Mouse (Mus musculus) mesoderm, embryonic 11.5 days (tissue): ENCODE data around the gene Slbp.

Experiments
- DNase-seq: peaks from one replicate; pipeline ENCODE4 v3.0.0-alpha.2; 2012; ENCODE audit warnings: low read depth, low spot score

Gene Slbp

GRCm38 (mm10) chr5:33651921-33652782 is at the start of gene Slbp:
Slbp (minus strand) TSS chr5:33652574.
- peak; percentile 97 for DNase-seq

GRCm38 (mm10) chr5:33701832-33702231 is 49.5 kb upstream of the Slbp start:
- no peak for DNase-seq

DNA sequence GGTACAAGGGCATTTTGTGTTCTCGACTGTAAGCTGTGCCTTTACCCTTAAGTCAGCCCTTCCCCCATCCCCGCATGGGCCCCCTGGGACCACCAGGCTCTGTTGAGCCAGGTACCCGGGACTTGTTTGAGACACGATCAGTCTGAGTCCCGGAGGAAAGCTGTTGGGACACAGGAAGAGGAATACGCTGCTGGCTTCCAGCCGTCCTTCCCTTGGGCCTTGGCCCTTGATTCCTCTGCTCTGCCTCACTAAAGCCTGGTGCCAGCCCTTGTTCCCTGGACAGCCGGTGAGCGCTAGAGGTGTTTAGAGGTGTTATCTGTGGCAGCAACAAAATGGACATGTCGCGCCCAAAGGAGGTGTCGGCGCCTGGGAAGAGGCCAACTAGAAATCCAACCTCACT is 47.6 kb upstream of the Slbp start:
- no peak for DNase-seq

- no peak for DNase-seq
These were observed 46.3 kb upstream of the Slbp start for GRCm38 (mm10) chr5:33698669-33699068.

DNA sequence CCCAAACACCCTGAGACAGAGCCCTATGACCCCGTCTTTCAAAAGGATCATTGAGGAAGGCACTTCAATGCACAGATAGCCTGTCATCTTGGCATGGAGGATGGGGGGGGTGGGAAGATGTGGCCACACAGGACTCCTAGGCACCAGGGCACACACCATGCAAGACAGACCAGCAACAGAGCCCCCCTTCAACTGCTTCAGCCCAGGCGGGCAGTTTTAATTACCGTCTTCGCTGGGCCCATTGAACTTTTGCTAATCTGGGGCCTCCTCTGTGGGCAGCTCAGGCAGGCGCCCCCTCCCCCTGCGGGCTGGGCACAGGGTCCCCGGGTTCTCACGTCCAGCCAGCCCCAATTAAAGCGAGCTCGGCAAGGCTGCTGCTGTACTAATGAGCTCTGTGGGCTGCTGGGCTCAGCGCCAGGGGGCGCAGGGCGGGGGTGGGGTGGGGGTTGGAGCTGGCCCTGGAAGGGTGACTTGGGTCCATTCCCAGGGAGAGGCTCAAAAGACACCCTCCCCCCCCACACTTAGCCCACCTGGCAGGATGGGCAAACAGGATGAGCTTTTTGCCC is 45.7 kb upstream of the Slbp start:
- no peak for DNase-seq

- no peak for DNase-seq
These were observed 45.2 kb upstream of the Slbp start for GRCm38 (mm10) chr5:33697534-33697933.

DNA sequence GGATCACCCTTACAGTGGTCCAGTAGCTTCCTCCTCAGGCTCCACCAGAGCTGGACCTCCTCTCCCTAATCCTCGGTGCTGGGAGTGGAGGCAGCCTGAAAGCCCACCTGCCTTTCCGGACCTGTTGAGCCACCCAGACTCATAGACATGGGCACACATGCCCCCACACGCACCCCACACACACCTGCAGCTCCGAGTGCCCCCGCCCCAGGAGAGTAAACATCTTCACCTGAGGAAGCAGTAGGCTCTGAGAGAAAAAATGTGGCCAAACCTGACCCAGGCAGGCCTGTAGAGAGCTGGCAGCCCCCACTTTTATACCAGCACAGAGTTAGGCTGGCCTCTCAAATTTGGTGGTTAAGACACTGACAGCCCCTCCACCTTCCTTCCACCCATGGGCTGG is 44.1 kb upstream of the Slbp start:
- DNase-seq: no peak

DNA sequence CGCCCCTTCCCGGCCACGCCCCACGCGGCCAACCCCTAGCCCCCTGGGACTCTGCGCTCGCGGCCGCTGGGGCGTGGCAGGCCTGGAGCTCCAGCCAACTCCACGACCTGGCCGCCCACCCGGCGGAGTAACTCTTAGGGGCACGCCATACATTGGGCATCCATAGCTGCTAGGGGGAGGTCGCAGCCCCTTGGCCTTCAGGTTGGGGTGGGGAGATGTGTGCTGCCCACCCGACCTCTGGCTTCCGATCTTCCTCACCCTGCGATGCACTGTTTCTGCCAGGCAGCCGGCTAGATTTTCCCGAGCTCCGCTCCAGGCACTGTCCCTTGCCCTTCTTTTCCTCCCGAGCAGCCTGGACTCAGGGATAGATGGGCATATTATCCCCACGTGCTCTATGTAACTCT is 43.3 kb upstream of the Slbp start:
- DNase-seq: no peak

DNA sequence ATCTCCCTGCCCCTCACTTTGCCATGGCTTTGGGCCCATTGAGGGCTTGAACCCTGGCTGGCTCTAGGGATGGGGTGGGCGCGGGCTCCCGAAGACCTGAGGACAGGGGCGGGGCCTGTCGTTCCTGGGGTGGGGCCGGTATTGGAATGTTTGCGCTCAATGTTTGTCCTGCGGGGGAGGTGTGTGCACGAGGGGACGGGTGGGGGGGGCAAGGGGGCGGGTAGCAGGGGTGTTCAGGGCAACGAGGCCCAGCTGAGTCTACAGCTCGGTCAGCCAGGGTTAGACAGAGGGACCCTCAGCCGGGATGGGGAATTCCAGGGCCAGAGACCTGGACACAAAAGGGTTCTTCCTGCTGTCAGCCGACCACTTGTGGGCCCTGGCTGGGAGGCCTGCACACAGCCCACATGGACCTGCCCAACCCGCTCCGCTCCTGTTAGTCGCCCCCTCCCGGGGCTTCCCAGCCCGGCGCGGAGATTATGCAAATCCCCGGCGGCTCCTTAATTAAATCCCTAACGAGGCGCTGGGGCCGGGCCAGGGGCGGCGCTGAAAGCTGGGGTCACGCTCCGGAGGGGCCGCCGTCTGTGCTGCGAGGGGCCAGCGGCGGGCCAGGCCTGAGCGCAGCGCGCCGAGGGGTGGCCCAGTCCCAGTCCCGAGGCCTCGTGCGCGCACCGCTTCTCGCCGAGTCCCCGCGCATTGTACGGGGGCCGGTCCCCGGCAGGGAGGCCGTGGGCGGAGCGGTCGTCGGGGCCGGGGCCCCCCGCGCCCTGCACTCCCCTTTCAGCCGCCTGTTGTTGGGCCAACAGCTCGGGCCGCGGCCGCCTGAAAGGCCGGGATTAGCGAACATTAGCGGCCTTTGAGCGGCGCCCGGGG is 42.7 kb upstream of the Slbp start:
- DNase-seq: peak; percentile 69

GRCm38 (mm10) chr5:33694461-33694847 is 42.1 kb upstream of the Slbp start:
- DNase-seq: no peak

DNA sequence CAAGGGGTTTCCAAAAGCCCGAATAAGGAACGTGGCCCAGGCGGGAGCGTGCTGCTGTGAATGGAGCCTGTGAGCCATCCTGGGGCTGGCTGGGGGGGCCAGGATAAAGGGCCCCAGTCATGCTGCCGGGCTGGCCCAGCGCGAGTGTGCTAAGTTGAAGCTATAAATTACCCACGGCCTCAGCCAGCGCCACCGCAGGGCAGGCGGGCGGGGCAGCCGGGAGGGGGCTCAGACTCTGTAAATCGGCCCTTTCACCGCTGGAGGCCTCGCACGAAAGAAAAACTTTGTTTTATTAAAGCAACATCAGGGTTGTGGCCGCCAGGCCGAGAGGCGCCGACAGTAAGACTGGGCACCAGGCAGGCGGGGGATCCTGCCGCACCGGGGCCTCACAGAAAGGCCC is 40.0 kb upstream of the Slbp start:
- peak; percentile 82 for DNase-seq

- DNase-seq: no peak
These were observed 37.7 kb upstream of the Slbp start for GRCm38 (mm10) chr5:33689852-33690645.

DNA sequence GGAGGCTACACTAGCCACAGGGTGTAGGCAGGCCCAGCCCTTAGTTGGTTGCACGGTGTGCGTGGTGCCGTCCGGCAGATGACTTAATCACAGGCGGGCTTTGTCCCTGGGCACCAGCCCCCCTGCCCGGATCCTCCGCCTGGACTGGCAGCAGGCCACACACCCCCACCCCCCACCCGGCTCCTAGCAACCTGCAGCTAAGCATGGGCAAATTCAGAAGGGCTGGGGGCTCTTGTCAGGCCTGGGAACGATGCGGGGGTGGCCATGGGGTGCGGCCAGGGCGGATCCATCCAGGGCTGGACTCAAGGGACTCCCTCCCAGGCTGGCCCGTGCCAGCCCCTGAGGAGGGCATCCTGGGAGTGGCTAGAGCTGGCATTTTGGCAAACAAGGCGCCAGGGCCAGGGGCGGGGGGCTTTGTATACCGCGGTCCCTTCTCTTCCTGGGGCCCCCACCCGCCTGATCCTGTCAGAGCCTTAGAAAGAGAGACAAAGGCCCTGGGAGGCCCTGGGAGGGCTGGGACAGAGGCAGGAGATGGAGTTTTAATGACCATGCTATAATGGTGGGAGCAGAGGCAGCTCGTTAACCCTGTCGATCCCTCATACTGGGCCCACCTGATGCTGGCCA is 37.0 kb upstream of the Slbp start:
- peak; percentile 63 for DNase-seq

DNA sequence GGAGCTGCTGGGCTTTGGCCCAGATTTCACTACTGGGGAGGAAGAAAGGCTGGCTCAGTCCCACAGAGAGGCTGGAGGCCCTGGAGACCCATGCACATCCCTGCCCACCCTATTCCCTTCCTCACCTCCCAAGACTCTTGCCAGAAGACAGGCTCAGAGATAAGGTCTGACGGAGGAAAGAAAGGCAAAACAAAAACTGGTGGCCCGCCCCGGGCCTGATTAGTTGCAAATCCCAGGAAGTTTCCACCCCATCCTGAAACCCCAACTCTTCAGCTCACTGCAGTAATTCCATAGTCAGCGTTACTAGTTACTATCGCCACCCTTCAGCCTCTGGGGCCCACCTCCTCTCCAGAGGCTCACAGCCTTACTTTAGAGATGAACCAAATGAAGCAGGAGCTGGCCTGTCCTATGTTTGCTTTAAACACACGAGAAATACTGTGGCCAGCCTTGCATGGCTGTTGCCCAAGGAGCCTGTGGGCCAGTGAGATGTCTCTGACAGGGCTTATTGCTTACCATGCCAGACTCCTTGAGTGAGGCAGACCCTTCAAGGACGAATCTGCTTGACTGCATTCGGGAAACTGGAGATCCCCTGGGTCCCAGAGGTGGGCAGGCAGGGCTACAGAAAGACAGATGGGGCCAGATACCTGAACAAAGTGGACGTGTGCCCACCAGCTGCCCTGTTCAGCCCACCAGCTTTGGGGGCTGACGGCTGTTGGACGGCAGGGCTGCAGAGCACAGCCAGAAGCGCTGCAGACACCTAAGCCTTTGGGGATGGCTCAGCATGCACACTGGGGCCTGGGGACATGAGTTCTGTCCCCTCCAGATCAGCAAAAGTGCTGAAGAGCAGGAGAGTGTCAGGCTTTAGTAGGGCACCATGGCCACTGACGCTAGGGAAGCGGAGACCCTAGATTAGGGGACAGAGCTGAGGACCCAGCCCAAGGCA is 36.2 kb upstream of the Slbp start:
- DNase-seq: no peak

GRCm38 (mm10) chr5:33687142-33687541 is 34.8 kb upstream of the Slbp start:
- DNase-seq: no peak

- no peak for DNase-seq
These were observed 32.6 kb upstream of the Slbp start for GRCm38 (mm10) chr5:33684932-33685331.

GRCm38 (mm10) chr5:33683897-33684652 is 31.7 kb upstream of the Slbp start:
- peak; percentile 60 for DNase-seq

- no peak for DNase-seq
These were observed 30.6 kb upstream of the Slbp start for GRCm38 (mm10) chr5:33682963-33683362.
